Mouse (Mus musculus) forebrain, embryonic 10.5 days (tissue): ENCODE measurements around the gene Derl2. TPM values are rescaled to one million over a fixed set of nuclear protein-coding genes. Genes with fewer than 3 reads are reported as not detected.

Experiments used
- DNase-seq: peaks from one replicate; pipeline ENCODE4 v3.0.0-alpha.2; 2017; ENCODE audit warnings: low spot score; ENCODE audit errors: extremely low spot score
- H3K27ac ChIP-seq: fragments of 300-500 bp; sonication (generic); 2 replicates; pipeline ENCODE4 v1.5.1; 2016; ENCODE audit warnings: mild to moderate bottlenecking
- H3K27me3 ChIP-seq: fragments of 300-500 bp; sonication (generic); 2 replicates; pipeline ENCODE4 v1.6.1; 2016; ENCODE audit warnings: mild to moderate bottlenecking; ENCODE audit not compliant: poor library complexity, severe bottlenecking
- H3K36me3 ChIP-seq: fragments of 300-500 bp; sonication (generic); replicated peaks from 2 replicates; pipeline ENCODE4 v1.6.1; 2016; ENCODE audit warnings: mild to moderate bottlenecking, moderate library complexity
- H3K4me1 ChIP-seq: fragments of 300-500 bp; sonication (generic); 2 replicates; pipeline ENCODE4 v1.6.1; 2016
- H3K4me3 ChIP-seq: fragments of 300-500 bp; sonication (generic); 2 replicates; pipeline ENCODE4 v1.5.1; 2016; ENCODE audit warnings: mild to moderate bottlenecking, moderate library complexity
- H3K9me3 ChIP-seq: fragments of 300-500 bp; sonication (generic); 2 replicates; pipeline ENCODE4 v1.6.1; 2016; ENCODE audit warnings: mild to moderate bottlenecking, moderate library complexity
- WGBS: fragments of 180-500 bp; shearing (Covaris S2); methylation state at CpG from one replicate; pipeline ENCODE4 v1.1.7; 2016; 5-methylcytosine and 5-hydroxymethylcytosine counted together
- polyA plus RNA-seq: library from polyadenylated mRNA; unstranded; fragments of >200 nt; fragmentation: Nextera tagmentation; extraction: Ambion mirVana; gene quantifications from 2 replicates; pipeline ENCODE4 v1.2.1, GENCODE M21; 2016

The Derl2 gene
- polyA plus RNA-seq, 1 experiment from 2014 or later, result 32.4 TPM

DNA sequence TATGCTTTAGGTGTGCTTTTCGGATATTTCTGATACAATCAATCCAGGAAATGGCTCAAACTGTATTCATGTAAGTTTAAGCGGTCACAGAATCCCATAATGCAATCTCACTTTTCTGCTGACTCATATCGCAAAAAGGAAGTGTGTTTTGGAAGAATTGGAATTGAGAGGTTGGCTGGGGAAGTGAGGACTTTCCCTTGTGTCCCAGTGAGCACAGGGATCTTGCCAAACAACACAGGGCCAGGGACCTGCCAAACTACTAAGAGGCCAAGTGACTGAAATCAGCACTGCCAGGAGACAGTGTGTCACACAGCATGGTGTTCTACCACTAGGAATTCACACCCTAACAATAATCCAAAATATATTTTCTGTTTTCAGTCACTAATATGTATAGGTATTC, 11.3 kb downstream of the Derl2 start:
- Histone ChIP-seq H3K27me3 (no peaks in the 10 kb centered on the region), H3K4me3 (no peak overlapping the region), H3K4me1 (peaks cover 8% of the 10 kb centered on the region), H3K27ac (no peak overlapping the region), H3K36me3 (peaks cover 56% of the 10 kb centered on the region), H3K9me3 (no peaks in the 10 kb centered on the region)
- 92% methylated on average over 3 of the region's 3 CpGs for WGBS
- no peak for DNase-seq

DNA sequence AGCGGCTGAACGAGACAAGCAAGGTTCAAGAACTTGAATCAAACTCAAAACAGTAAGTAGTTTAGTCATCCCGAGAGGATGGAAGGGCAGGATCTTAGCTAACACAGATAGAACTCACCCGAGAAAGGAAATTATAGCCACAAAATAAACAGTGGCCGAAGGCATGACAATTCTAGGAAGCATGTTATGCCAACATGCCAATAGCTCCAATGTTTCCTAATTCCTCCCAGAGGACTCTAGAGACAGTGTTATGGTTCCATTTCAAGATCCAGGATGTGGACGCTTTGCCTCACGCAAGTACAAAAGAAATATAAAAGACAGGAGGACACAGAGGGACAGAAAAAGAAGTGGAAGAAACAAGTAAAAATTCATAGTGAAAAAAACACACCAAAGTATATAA, 11.8 kb downstream of the Derl2 start:
- 94% methylated on average over 7 of the region's 7 CpGs for WGBS
- peaks cover 51% of the 10 kb centered on the region for H3K36me3 ChIP-seq

DNA sequence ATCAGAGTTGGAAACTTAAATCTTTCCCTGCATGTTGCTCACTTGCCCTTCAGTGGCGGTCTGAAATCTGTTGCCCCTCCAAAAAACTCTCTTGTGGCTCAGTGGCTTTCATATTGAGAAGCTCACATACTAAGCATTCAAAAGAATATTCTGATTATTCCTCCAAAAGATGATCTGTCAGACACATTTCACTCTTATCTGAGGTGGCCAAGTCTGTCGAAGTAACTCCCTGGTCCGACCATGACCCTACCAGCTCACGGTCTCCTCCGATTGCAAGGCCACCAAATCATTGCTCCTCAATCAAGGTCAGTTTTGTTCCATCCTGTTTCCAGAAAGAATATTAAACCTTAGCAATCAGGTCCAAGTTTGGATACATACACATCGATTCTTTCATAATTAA, 12.6 kb downstream of the Derl2 start:
- peaks cover 21% of the 10 kb centered on the region for H3K4me1 ChIP-seq
- 95% methylated on average over 6 of the region's 6 CpGs for whole genome bisulfite sequencing
- no peaks in the 10 kb centered on the region for H3K27me3 ChIP-seq
- no peaks in the 10 kb centered on the region for H3K9me3 ChIP-seq
- H3K27ac ChIP-seq, result no peak overlapping the region
- DNase-seq, result no peak
- H3K36me3 ChIP-seq, result peaks cover 43% of the 10 kb centered on the region
- no peak overlapping the region for H3K4me3 ChIP-seq

More for the DNA sequence above, 11.8 kb downstream of the Derl2 start:
- Histone ChIP-seq H3K9me3 (no peaks in the 10 kb centered on the region), H3K27ac (no peak overlapping the region), H3K27me3 (no peaks in the 10 kb centered on the region), H3K4me1 (peaks cover 13% of the 10 kb centered on the region), H3K4me3 (no peak overlapping the region)
- DNase-seq, result no peak

DNA sequence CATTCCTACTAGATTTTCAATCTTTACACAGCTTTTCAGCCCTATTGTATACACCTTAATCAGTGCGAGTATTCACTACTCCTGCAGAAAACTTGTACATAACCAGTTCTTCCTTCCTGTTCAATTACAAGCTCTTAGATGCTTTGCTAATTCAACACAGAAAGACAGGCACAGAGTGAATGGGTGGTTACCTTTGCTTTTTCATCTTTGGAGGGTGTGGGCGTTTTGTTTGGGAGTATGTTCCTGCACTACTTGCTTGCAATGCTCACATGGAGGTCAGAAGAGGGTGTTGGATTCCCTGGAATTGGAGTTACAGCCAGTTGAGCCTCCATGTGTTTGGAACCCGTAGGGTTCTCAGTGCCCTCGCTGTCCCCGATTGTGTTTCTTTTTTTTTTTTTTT, 14.6 kb downstream of the Derl2 start:
- H3K27ac ChIP-seq, result peak overlapping the region; percentile 87
- no peaks in the 10 kb centered on the region for H3K27me3 ChIP-seq
- peak overlapping the region; percentile 86 for H3K4me3 ChIP-seq
- peaks cover 22% of the 10 kb centered on the region for H3K4me1 ChIP-seq
- DNase-seq, result no peak
- WGBS, result 58% methylated on average over 5 of the region's 5 CpGs
- no peaks in the 10 kb centered on the region for H3K9me3 ChIP-seq
- H3K36me3 ChIP-seq, result peaks cover 35% of the 10 kb centered on the region

DNA sequence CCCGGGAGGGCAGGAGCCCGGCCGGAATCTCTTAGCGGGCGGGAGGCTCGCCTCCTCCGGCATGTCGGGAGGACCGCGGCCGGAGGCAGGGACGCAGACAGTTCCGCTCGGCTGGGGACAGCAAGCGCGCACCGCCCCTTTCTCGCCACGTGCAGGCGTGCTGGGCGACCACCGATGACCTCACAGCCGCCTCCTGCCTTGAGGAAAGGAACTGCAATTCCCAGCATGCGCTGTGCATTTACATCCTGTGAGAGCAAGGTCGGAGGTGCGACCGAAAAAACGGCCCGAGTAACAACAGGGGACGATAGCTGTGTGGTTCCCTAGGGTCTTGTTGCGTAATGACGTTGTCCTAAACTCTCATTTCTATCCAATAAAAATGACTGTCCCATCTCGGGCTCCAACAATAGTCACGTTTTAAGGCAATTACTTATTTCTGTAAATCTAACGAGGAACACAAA, 15.3 kb downstream of the Derl2 start, which contains the start of gene Dhx33:
TSS of gene Dhx33 (minus strand) at position 122 of the 458 bp plus-strand sequence.
- Histone ChIP-seq H3K4me3 (peak within 1 kb of the TSS; percentile 86), H3K27me3 (no peaks in the 10 kb centered on the region), H3K4me1 (peaks cover 22% of the 10 kb centered on the region), H3K36me3 (peaks cover 35% of the 10 kb centered on the region), H3K27ac (peak within 1 kb of the TSS; percentile 87), H3K9me3 (no peaks in the 10 kb centered on the region)
- peak; percentile 97 for DNase-seq
- under 1% methylated on average over 35 of the region's 35 CpGs for WGBS

DNA sequence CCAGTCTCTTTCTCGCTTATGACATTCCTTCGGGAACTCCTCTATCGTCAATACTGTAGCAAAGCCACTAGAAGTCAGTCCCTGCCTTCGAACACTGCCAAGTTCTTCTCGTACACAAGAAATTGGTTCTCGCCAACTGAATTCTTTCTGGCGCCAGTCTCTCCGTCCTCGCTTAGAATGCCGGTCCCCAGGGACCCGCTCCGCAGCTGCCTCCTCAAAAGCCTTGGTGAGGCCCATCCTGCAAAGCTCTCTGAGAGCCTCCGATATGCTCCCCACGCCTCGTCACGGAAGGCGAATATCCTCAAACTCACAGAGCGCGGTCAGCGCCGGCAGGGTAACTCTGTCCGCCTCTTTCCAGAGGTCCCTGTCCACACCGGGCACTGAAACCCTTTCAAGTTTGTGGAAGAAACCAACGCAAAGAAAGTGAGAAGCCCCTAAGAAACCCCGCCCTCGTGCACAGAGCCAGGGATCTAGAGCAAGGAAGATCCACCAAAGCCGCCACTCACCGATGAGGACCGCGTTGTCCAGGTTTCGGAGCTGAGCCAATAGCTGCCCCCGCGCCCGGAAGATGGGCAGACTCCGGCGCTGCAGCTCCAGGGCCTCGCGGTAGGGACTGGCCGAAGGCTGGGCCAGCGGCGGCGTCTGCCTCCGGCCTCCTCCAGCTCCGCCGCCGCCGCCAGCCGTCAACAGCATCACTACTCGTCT, 15.9 kb downstream of the Derl2 start:
- Histone ChIP-seq H3K9me3 (no peaks in the 10 kb centered on the region), H3K36me3 (peaks cover 35% of the 10 kb centered on the region), H3K27me3 (no peaks in the 10 kb centered on the region), H3K27ac (peak overlapping the region; percentile 87), H3K4me1 (peaks cover 22% of the 10 kb centered on the region), H3K4me3 (peak overlapping the region; percentile 86)
- 1% methylated on average over 49 of the region's 49 CpGs for WGBS
- no peak for DNase-seq

DNA sequence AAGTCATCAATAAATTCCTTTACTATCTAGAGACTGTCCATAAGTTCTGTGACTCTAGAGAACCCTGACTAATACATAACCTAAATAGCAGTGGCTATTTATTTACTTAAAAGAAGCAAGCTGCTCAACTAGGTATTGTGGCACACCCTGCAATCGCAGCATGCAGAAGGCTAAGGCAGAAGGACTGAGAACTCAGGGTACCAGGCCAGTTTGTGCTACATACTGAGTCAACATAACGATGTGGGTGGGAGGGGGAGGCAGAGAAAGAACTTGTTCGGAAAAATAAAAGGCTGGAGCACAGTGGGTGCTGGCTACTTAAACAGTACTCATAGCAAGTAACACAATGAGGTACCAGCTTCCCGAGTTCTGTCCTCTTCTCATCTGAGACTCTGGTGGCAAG, 18.5 kb downstream of the Derl2 start:
- 87% methylated on average over 4 of the region's 4 CpGs for WGBS
- peaks cover 48% of the 10 kb centered on the region for H3K36me3 ChIP-seq

DNA sequence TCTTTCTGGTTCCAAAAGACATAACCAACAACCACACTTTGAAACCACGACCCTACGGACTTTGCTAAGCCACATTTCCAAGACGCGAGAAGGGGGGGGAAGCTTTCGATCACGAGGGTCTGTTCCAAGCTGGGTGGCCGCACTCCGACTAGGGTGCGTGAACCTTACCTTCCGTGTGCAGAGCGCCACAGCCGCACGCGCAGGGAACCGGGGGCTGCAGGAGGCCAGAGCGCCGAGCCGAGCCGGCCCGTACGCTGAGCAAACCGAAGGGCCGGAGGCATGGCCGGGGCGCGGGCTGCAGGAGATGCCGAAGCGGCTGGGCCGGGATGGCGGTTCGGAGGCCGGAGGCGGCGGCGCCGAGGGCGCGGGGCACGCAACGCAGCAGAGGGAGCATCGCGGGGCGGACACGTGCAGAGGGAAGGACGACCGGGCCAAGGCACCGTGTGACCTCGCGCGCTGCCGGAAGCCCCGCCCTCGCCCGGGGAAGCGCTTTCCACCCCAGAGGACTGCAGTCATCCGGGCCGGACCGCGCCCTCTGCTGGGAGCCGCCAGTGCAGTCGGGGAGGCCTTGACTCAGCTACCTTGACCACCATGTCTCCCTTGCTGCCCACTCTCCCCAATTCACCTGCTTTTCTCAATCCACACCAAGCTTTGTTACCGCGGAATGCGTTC, 36.9 kb downstream of the Derl2 start, which contains the start of gene C1qbp:
TSS of gene C1qbp (minus strand) at position 470 of the 672 bp plus-strand sequence.
- WGBS, result under 1% methylated on average over 64 of the region's 64 CpGs
- H3K36me3 ChIP-seq, result peaks cover 78% of the 10 kb centered on the region
- peak; percentile 92 for DNase-seq
- H3K27ac ChIP-seq, result peak within 1 kb of the TSS; percentile 94
- H3K4me1 ChIP-seq, result peaks cover 17% of the 10 kb centered on the region
- H3K9me3 ChIP-seq, result no peaks in the 10 kb centered on the region
- no peaks in the 10 kb centered on the region for H3K27me3 ChIP-seq
- H3K4me3 ChIP-seq, result peak within 1 kb of the TSS; percentile 99

More for the DNA sequence above, 18.5 kb downstream of the Derl2 start:
- H3K4me1 ChIP-seq, result peaks cover 22% of the 10 kb centered on the region
- H3K27ac ChIP-seq, result no peak overlapping the region
- no peak for DNase-seq
- no peaks in the 10 kb centered on the region for H3K27me3 ChIP-seq
- no peak overlapping the region for H3K4me3 ChIP-seq
- H3K9me3 ChIP-seq, result no peaks in the 10 kb centered on the region

DNA sequence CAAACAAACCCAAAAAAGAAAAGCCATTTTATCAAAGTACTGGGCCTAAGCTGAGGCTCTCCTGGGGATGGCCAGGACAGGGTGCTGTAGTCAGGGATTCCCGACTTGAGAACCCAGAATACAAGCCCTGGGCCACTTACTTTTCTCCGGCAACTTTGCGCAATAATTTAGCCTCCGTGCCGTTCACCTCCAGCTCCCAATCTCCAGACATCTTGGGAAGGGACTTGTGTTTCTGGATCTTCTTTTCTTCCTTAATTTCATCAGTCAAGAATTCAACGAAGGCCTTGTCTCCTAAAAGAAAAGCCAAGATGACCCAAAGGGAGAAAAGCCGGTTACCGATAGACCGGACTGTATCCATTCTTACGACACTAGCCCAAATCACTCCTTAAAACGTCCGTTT, 37.6 kb downstream of the Derl2 start:
- H3K27ac ChIP-seq, result peak overlapping the region; percentile 94
- H3K36me3 ChIP-seq, result peaks cover 78% of the 10 kb centered on the region
- H3K9me3 ChIP-seq, result no peaks in the 10 kb centered on the region
- H3K4me1 ChIP-seq, result peaks cover 17% of the 10 kb centered on the region
- H3K4me3 ChIP-seq, result peak overlapping the region; percentile 99
- WGBS, result 15% methylated on average over 12 of the region's 12 CpGs
- H3K27me3 ChIP-seq, result no peaks in the 10 kb centered on the region
- DNase-seq, result no peak

DNA sequence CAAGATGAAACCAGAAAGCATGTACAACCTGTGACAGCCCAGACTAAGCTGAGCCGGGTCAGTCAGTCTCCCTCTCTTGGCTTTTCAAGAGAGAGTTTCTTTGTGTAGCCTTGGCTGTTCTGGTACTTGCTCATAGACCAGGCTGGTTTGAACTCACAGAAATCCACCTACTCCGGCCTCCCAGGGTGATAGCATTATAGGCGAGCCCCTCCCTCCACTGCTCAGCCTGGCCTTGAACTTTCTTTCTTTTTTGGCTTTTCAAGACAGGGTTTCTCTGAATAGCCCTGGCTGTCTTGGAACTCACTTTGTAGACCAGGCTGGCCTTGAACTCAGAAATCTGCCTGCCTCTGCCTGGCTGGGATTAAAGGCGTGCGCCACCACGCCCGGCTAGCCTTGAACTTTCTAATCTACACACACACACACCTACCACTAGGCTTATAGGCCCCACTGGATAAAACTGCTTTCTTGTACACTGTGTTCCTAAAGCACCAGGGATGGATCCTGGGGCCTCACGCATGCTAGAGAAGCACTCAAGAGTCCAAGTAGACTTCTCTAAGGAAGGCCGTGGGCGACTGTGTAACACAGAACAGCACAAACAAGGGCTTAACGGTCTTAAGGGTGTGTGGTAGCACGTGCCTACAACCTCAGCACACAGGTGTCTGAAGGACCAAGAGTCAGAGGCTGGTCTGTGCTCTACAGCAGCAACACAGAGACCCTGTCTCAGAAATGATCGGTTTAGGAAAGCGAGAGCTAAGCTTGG, 38.7 kb downstream of the Derl2 start:
- no peaks in the 10 kb centered on the region for H3K27me3 ChIP-seq
- peaks cover 78% of the 10 kb centered on the region for H3K36me3 ChIP-seq
- peaks cover 17% of the 10 kb centered on the region for H3K4me1 ChIP-seq
- H3K4me3 ChIP-seq, result peak overlapping the region; percentile 99
- H3K9me3 ChIP-seq, result no peaks in the 10 kb centered on the region
- no peak overlapping the region for H3K27ac ChIP-seq
- DNase-seq, result no peak
- 93% methylated on average over 14 of the region's 14 CpGs for WGBS

DNA sequence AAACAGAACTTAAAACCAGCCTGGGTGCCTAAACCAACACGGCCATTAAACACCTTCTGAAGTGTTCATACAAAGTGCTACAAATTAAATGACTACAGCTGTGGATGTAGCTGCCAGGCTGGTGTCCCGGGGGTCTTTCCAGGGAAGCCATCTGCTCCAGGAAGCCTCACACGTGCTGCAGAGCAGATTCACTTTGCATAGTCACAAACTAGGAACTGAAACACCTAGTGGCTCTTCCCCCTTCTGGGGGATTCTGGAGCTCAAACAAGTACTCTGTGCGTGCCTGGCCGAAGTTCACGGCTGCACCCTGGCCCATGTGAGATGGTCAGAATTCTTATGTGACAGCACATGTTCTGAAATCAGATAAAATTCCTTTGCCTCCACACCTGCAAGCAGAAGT, 39.4 kb downstream of the Derl2 start:
- Histone ChIP-seq H3K36me3 (peaks cover 78% of the 10 kb centered on the region), H3K4me1 (peaks cover 17% of the 10 kb centered on the region), H3K27ac (no peak overlapping the region), H3K27me3 (no peaks in the 10 kb centered on the region), H3K9me3 (no peaks in the 10 kb centered on the region), H3K4me3 (no peak overlapping the region)
- 95% methylated on average over 6 of the region's 6 CpGs for WGBS
- DNase-seq, result no peak

DNA sequence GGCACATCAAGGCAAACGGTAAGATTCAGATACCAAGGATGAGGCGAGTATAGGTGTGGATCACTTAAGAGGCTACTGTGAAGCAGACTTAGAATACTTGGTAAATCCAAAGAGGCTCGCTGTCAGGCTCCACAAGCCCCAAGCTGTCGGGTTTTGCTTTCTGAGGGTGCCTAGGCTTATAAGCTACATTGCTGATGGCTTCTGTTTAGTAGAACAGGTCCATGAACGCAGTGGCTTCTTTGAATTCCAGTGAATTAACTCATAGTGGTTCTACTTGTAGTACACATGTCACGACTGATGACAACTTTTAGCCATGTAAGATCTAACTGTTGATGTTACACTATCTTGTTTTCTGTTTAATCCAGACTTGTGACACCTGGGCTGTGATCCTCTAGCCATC, 42.3 kb downstream of the Derl2 start:
- 88% methylated on average over 6 of the region's 6 CpGs for WGBS
- H3K4me1 ChIP-seq, result peaks cover 17% of the 10 kb centered on the region
- H3K36me3 ChIP-seq, result peaks cover 94% of the 10 kb centered on the region

More for the DNA sequence above, 42.3 kb downstream of the Derl2 start:
- H3K9me3 ChIP-seq, result no peaks in the 10 kb centered on the region
- no peak overlapping the region for H3K4me3 ChIP-seq
- no peak overlapping the region for H3K27ac ChIP-seq
- DNase-seq, result no peak
- no peaks in the 10 kb centered on the region for H3K27me3 ChIP-seq
